Mouse (Mus musculus) c-Kit-positive CD71-positive TER-119-positive erythroid progenitor cells, embryonic 14.5 days (primary cell): ENCODE measurements at regions not wholly inside any gene's neighbourhood (a gene's known extent, or its start where the extent isn't known, plus 50 kb on each side); places are given as distances from the start of the nearest gene placed in this dataset.

ENCODE experiments used
- DNase-seq: peaks from one replicate; pipeline ENCODE4 v3.0.0-alpha.2; 2013; ENCODE audit warnings: low spot score

DNA sequence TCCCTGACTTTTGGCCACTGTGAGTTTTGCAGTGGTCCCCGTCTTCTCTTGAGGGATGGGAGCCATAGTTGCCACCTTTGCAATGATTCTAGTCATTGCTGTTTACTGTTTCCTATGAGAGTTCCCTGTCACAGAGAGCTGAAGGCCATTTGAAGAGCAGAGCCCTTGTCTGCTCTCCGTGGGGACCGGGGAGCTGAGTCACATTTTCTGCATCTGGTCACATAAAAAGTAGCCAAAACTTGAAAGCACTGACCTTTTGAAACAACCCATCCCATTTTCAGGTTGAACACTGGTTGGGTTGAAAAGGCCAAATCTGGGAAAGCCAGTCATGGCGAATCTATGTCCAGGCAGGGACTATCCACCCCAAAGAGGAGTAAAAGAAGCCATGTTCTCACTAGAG is 387.9 kb upstream of the Mki67 start:
- no peak for DNase-seq

DNA sequence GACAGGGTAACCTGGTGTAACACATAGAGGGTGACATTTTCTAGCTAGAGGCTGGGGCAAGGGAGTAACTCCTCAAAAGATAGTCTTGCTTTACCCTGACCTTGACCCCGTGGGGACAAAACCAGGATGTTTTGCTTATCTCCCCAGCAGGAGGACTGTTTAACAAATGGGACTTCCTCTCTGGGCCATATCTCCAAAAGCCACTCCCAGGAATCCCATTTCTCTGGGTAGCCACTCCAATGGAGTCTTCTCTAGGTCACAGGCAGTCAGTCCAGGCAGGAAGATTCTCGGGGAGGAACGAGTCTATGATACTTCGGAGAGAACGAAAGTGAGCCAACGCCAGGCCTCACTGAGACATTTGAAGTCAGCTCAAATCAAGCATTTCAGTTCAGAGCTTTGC is 396.0 kb upstream of the Mki67 start:
- no peak for DNase-seq

DNA sequence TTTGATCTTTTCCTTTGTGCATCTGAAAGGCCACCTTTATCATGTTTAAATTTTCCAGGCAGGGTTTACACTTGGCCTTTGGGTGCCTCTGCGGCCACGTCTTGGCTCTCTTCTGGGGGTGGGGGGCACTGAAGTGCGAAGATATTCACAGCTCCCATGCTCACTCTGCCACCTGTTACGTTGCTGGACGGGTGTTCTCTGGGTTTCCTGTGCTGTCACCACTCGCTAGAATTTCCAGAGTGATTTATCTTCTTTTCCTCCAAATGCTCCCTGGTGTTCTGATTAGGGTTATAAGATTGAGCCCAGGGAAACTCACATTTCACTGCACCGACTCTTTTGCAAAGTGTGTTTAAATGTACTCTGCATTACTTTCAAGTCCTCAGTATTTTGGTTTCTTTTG is 404.8 kb upstream of the Mki67 start:
- DNase-seq = no peak

DNA sequence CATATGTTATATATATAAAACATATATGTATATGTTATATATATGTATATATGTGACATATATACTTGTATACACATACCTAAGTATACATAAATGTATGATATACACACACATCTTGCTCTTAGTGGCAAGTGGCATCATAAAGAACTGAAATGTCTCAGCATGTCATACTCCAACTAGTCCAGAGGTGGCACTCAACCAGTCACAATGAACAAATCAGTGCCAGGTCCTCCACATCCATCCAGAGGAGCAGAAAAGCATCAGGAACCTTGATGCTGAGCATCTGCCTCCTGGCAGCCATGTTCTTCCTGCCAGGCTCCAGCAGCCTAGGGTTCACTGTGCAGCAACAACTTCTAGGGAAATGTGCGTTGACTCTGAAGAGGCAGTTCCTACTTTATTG is 405.2 kb upstream of the Mki67 start:
- no peak for DNase-seq

DNA sequence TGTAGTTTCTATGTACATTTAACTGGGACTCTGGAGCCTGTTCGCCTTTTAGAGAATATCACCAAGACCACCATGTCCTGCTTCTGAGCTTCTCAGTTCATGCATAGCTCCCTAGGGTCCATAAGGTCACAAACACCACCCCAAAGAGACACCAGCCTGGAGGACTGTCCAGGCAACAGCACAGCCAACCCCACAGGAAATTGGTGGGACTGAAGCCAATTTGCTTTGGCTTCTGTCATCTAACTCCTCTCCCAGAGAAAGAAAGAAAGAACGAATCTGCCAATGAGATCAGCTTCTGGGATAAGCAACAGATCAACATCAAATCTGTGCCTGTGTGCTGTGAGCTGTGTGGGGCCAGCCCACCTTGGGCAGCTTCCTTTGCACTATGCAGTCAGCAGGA is 408.6 kb upstream of the Mki67 start:
- DNase-seq = no peak

DNA sequence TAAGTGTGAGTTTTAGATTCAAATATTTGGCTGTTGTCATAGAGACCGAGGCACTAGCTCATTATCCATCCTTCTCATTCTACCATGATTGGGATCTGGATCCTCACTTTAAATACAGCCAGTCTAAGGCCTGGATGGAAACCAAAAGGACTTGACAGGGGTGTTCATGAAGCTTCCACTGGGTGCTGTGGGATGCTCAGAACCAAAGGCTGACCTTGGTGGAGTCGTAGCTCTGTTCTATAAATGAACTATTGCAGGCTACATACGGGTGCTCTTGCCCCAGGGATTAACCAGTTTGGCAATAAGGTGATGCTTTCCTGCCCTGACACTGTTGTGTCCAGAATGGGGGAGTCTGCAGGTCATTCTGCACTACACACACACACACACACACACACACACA is 410.2 kb upstream of the Mki67 start:
- DNase-seq = no peak

DNA sequence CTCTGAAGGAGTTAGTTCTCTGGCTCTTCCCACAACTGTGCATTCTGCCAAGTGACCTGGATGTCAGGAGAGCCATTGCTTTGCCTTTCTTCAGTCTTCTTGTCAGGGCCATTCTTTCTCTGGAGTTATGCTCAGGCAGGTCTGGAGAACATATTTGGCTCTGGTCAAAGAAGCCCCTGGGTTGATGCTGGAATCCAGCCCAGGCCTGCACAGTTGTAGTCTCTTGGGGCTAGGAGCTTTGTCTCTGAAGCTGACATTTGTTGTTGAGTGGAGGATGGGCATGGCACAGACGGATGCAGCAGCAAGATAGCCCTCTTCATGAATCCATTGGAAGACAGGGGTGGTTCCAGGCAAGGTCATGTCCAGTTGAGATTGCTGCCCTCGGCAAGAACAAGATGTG is 411.4 kb upstream of the Mki67 start:
- DNase-seq = no peak

DNA sequence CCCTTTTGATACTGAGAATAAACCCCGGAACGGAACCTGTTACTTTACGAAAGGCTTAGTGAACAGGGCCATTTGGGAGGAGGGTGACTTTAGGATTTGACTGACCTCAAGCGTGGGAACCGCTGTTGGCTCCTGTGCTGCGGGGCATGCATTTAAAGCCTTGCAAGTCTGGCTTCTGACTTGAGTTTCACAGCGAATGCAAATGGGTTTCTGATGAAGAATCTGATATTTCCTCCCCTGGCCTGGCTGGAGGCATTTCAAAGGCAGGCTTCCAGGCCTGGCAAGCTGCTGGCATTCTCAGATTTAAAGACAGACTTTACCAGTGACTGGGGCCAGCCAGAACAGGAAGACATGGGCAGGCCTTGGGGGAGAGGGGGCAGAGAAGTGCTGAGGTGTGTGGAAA is 413.6 kb upstream of the Mki67 start:
- no peak for DNase-seq

DNA sequence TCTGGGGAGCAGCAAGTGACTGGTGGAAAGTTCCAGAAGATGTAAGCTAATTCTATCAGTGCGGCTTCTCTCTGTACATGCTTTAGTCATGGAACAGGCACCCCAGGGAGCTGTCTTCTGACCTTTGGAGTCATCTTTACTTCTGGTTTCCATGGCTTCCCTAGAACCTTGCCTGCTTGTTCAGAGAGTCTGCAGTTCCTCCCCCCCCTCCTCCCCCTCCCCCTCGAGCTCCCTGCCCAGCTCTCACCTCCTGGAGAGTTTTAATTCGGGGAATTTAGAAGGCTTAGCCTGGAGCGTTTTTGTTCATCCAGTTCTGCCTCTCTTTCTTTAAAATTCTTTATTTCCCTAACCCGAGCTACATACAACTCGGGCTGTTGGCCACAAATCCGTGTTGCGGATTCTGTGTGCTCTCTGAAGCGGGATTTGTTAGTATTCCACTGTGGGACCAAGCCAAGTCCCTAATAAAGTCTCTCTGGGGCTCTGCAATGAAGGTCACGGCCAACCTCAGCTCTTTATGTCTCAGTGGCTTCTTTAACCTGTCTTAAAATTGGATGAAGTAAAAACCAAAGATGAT is 414.6 kb upstream of the Mki67 start:
- DNase-seq = no peak

DNA sequence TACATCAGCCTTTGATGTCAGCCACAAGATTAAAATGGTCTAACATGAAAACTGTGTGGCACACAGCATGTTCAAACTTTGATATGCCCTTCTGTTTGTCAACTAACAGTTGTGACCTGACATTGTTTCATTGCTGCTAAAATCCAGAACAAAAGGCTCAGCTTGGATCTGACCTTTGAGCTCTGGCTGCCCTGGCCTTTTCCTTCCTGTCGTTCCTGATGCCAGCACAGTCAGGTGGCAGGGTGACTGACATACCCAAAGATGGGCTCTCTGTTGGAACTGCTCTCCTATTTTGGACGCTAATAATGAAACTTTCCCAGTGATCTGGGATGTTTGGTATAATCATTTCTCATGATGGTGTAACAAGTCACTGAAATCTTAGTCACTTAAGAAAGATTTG is 416.8 kb upstream of the Mki67 start:
- no peak for DNase-seq

DNA sequence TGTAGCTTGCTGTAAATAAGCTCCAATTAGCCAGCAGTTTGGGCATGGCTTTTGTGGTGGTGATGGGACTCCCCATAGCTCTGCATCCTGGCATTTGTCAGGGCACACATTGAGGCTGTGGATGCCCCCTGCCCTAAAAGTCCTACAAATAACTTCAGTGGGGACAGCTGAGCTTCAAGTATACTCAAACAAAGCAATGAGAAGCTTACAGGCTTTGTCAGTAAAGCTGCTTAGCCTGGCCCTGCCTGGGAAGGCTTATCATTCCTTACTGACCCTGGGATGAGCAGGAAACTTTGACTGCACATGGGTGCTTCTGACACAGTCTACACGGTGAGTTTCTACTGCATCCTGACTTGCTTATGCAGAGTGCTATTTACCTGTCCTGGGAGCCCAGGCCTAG is 420.5 kb upstream of the Mki67 start:
- DNase-seq = no peak

DNA sequence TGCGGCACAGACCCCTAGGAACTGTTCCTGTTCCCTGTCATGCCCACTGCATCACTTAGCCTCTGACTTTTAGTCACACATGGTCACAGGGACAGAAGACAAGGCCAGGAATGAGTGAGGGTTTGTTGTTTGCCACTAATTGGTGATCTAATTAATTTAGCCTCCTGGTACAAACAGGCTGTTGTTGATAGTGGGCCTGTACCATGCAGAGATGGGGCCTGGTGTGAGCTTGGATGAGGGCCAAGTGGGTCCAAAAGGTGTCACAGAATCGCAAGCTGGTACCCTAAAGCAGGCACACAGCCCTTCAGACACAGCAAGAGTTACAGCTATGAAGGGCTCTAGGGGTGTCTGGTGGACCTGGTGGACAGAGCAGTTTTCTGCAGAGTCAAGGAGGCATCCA is 421.2 kb upstream of the Mki67 start:
- no peak for DNase-seq

DNA sequence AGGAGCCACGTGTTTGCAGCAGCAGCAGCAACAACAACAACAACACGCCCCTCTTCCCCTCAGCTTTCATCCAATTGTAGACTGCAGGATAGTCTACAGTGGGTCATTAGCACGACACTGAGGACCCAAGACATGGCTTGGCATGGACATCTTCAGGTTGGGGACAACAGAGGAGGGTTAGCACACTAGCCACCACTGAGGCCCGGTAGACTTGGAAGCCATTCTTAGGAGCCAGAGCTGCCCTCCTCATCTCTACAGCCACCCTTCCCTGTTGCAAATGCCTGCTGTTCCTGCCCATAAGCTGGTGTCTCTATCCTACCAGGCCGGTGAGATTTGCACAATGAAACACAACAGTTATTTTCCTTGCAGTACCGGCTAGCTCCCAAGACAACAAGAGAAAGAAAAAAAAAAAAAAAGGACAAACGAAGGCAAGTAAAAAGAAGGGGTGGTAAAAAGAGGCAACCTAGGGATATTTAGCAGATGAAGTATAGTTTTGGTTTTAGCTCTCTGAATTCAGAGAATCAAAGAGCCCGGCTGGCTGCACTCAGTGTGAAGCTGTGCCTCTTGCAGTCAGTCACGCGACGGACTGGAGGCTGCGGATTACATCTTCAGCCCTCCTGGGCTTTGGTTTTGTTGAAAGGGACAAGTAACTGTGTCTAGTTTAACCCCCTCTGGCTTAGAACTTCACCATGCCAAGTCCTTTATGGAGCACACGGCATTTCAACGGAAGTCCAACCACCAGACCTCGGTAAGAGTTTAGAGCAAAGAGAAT is 421.9 kb upstream of the Mki67 start:
- DNase-seq = no peak

DNA sequence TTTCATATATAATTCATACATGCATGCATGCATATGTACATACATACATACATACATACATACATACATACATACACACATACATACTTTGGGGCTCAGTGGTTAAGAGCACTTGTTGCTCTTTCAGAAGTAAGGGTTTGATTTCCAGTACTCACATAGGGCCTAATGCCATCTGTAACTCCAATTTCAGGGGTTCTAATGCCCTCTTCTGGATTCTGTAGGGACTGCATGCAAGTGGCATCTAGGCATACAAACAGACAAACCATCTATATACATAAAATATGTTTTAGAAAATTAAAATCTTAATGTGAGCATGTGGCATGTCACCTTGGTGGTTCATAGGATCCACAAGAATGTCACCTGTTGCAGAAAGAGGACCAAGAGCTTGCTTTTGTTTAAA is 426.7 kb upstream of the Mki67 start:
- DNase-seq = no peak

DNA sequence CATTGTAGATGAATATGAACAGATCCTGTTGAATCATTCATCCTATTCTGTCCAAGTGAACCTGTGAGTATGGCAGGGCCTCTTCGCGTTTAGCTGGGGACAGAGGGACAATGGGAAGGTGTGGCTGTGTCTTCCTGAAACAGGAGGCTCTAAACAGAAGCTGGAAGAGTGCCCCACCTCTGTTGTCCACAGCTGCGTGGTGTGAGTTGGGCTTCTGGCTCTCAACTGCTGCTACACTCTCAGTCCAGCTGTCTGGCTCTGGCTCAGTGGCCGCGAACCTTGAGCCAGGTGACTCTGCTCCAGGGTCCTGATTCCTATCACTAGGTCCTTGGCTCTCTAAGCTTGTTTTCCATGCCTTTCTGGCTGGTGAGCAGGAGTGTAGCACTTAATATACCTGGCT is 434.0 kb upstream of the Mki67 start:
- no peak for DNase-seq

DNA sequence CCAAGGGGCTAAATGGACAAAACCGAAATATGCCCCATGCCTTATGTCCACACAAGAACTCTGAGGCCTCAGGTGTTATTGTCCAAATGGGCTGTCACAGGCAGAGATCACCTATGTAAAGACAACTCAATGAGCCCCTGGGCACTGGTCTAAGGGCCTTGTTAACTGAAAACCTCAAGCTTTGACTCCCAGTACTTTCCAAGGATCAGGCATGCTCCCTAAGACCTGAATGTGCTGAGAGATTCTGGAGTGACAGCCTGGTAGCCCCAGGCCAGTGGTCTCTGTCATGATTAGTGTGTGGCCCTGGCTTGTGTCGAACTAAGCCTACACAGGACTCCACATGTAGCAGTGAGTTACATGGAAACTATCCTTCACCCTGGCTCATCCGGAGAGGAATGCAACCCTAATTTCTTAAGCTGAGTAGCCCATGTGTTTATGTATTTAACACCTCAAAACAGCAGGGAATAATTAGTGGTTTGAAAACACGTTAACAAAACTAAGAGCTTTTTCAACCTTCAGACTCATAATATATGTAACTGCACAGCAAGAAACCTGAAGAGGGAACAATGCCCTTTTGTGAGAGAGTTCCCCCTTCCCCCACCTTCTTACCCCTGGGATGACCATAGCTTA is 435.3 kb upstream of the Mki67 start:
- DNase-seq = no peak

DNA sequence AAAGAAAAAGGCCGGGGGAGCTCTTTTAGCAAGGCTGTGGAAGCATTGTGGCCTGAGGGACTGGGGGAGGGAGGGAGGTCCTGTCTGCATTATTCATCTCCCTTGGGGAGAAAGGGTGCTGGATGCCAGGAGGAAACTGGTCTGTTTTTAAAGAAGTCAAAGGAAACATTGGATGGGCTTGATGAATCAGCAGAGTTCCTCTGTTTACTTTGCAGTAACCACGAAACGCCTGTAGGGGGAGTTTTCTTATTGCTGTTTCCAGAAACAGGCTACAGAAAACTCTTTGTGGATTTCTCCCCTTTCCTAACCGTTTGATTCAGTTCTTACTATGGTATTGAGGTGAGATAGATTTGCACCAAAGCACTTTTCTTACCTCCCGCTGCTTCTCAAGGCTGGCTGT is 436.3 kb upstream of the Mki67 start:
- peak; percentile 10 for DNase-seq

DNA sequence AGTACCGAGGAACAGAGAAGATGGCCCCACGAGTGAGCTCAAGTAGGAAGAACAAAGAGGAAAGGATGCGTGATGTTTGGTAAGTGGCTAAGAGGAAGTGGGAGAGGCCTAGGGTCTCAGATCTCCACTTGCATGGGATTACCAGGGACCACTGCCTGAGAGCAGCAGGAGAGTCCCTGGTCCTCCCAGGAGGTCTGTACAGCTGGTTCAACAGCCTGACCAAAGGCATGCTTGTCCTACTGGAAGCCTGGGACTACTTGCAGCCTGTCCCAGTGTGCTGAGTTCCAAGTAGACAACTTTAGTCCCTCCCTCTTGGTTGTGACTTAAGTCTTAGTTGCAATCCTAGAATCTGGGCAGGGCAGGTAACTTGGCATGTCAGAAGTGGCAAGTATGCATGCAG is 437.5 kb upstream of the Mki67 start:
- no peak for DNase-seq

DNA sequence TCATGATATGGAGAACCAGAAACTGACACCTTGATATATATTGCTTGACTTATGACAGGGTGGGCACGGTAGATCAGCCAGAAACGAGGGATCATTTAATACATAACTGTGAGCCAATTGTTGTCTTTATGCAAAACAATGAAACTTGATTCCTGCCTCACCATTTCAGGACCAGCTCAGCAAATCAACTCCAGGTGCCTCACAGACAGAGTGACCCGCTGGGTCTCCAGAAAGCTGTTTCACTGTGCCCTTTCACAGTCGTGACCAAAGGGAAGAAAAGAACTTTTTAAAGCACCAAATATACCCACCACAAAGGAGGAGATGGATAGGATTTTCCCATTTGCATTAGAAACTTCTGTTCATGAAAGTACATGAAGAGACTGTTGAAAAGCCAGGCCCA is 443.0 kb upstream of the Mki67 start:
- DNase-seq = no peak

DNA sequence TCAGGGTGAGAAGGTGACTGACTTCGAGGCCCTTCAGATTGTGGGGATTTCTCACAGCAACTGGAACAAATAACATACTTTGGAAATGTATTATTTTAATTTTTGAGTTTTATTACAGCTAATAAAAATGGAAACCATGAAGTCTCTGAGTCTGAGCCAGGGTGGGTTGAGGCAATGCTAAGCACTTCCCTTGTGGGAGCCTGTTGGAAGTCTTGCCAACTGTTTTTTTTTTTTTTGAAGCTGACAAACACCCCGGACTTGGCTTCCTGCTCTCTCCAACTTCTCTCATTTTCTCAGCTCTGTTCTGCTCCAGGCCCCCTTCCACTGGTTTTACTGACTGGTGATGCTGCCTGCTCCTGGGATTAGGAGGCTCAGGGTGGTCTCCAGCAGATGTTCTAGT is 445.4 kb upstream of the Mki67 start:
- no peak for DNase-seq

DNA sequence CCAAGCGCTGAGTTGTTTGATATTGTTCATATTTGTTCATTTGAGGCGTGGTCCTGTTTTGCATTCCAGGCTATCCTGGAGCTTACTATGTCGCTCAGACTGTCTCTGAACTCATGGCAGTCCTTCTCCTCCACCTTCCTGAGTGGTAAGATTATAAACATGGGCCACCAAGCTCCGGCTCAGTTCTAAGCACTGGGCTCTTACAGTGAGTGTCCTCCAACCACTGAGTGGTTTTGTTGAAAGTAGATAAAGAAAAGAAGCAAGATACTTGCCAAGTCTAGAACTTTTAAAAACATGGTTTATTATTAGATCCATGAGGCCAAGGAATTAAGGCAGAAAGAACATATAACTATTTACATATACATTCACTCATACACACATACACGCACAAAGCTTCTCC is 448.7 kb upstream of the Mki67 start:
- no peak for DNase-seq

DNA sequence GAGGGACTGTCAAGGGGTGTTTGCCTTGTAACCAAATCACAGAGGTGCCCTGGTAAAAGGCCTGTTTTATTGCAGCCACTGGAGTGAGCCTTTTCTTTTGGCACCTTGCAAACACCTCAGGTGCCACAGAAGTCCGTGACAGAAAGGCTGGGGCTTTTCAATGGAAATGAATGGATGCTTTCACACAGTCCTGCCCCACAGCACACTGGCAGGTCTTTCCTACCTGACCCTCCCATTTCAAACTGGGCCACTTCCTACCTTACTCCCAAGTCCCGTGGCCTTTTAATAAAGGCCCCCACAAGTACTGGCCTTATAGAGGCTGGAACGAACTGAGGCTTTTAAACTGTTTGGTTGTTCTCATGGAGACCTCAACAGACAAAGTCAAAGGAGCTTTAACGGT is 453.1 kb upstream of the Mki67 start:
- DNase-seq = no peak

DNA sequence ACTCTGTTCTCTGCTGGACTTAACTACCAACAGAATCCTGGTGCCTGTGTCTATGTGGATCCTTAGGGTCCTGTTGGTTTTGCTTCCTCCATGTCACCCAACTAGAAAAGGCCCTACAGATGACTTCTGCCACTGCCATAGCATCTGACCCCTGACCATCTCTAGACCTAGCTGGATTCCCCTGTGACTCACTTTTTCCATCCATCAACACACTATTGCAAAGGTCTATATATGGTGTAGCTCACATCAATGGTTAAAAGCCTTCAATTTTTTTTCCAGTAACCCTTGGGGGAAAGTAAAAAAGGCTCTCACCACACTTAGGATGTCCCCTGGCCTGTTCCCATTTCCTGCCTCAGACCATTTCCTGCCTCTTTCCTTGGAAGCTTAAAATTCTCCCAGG is 460.2 kb upstream of the Mki67 start:
- no peak for DNase-seq

DNA sequence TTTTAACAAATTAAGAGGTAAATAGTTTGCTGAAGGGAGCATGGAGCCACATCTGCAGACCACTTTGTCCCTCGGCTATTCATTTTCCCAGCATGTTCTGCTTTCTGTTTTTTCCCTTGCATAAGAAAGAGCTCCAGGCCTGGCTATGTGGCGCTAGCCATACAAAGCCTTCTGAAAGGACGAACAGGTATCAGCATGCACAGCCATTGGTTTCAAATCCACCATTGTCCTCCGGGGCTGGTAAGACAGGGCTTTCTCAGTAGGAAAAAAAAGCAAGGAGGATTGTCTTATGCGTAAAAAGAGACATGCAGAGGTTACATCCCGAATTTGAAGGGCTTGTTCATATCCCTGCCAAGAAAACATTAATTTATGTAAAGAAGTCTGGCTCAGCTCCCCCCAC is 464.8 kb upstream of the Mki67 start:
- no peak for DNase-seq
